Mouse (Mus musculus) cortical plate, adult 2 months (tissue): ENCODE results near the gene Tango6. TPM values are rescaled to one million over a fixed set of nuclear protein-coding genes. Genes with fewer than 3 reads are reported as not detected.

Experiments
- H3K27ac ChIP-seq: fragments of 200-500 bp; 2 replicates; pipeline ENCODE4 v1.5.1; 2012; ENCODE audit warnings: low read length, control low read depth, inconsistent platforms; ENCODE audit not compliant: insufficient read depth
- H3K4me1 ChIP-seq: fragments of 200-500 bp; 2 replicates; pipeline ENCODE4 v1.6.1; 2011; ENCODE audit warnings: low read length; ENCODE audit not compliant: control insufficient read depth, insufficient read depth
- H3K4me3 ChIP-seq: fragments of 200-500 bp; 2 replicates; pipeline ENCODE4 v1.5.1; 2011; ENCODE audit warnings: mild to moderate bottlenecking, low read length, control low read depth; ENCODE audit not compliant: insufficient read depth
- CTCF ChIP-seq: fragments of 200-500 bp; IDR thresholded peaks from 2 replicates; pipeline ENCODE4 v1.5.1; 2011; ENCODE audit warnings: mild to moderate bottlenecking, control low read depth, low read length; ENCODE audit not compliant: insufficient read depth; ENCODE audit errors: extremely low read depth
- POLR2A ChIP-seq: fragments of 200-500 bp; IDR thresholded peaks from 2 replicates; pipeline ENCODE4 v1.6.1; 2011; ENCODE audit warnings: mild to moderate bottlenecking, low read length, control low read depth; ENCODE audit not compliant: insufficient read depth; ENCODE audit errors: extremely low read depth
- polyA plus RNA-seq: library from polyadenylated mRNA; depleted of rRNA; stranded (reverse); fragments of >200 nt; gene quantifications from 2 replicates; pipeline ENCODE4 v1.2.3, GENCODE M21; 2012

Gene Tango6
- polyA plus RNA-seq, 1 experiment: 2.9 TPM

GRCm38 (mm10) chr8:106697748-106698248 lies 14.9 kb downstream of the Tango6 start:
- no peak overlapping the region for H3K4me3 ChIP-seq
- H3K27ac ChIP-seq: no peak overlapping the region
- TF ChIP-seq CTCF (no peak), POLR2A (no peak)
- no peaks in the 10 kb centered on the region for H3K4me1 ChIP-seq

- Histone ChIP-seq H3K4me3 (no peak overlapping the region), H3K4me1 (no peaks in the 10 kb centered on the region), H3K27ac (no peak overlapping the region)
- TF ChIP-seq POLR2A: no peak
- TF ChIP-seq CTCF: peak; percentile 63
Observed at GRCm38 (mm10) chr8:106699588-106699987, 16.7 kb downstream of the Tango6 start.

GRCm38 (mm10) chr8:106700131-106700530 lies 17.3 kb downstream of the Tango6 start:
- no peak for TF ChIP-seq CTCF
- TF ChIP-seq POLR2A: no peak
- Histone ChIP-seq H3K4me1 (no peaks in the 10 kb centered on the region), H3K4me3 (no peak overlapping the region), H3K27ac (no peak overlapping the region)

DNA sequence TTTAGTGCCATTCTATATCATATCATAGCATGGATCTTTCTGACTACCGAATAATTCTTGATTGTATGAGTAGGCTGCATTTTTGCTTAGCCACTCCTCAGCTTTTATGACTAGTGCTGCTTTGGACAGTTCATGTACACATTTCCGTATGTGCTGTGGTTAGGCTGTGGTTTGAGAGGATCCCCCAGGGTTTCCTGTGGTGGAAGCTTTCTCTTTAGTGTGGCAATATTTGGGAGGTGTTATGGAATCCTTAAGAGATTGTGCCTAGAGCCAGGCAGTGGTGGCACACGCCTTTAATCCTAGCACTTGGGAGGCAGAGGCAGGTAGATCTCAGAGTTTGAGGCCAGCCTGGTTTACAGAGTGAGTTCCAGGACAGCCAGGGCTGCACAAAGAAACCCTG lies 18.5 kb downstream of the Tango6 start:
- TF ChIP-seq CTCF (no peak), POLR2A (no peak)
- no peak overlapping the region for H3K4me3 ChIP-seq
- H3K4me1 ChIP-seq: no peaks in the 10 kb centered on the region
- H3K27ac ChIP-seq: no peak overlapping the region

GRCm38 (mm10) chr8:106704199-106704900 lies 21.5 kb downstream of the Tango6 start:
- Histone ChIP-seq H3K27ac (no peak overlapping the region), H3K4me1 (no peaks in the 10 kb centered on the region), H3K4me3 (no peak overlapping the region)
- TF ChIP-seq POLR2A: no peak
- TF ChIP-seq CTCF: no peak

DNA sequence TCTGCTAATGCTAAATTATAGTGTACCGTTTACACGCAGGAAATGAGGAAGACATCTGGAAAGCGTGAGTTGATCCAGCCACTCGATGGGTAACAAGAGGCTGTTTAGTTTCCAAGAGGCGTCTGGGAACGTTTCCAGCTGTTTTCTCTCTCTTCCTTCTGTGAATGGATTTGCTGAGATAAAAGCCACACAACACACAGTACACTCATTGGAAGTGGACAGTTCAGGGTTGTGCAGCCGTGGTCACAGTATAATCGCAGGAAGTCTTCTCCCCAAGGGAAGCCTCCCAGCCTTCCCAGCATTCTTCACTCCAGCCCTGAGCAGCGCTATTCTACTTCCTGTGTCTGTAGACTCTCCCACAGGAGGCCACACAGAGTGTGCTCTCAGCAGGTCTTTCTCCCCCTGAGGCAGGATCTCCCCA lies 22.0 kb downstream of the Tango6 start:
- Histone ChIP-seq H3K27ac (no peak overlapping the region), H3K4me1 (no peaks in the 10 kb centered on the region), H3K4me3 (no peak overlapping the region)
- TF ChIP-seq CTCF (no peak), POLR2A (no peak)

- no peak for TF ChIP-seq POLR2A
- TF ChIP-seq CTCF: no peak
- Histone ChIP-seq H3K4me3 (no peak overlapping the region), H3K27ac (no peak overlapping the region), H3K4me1 (no peaks in the 10 kb centered on the region; the same call in 1 of the 2 replicates)
Observed at GRCm38 (mm10) chr8:106706194-106706593, 23.3 kb downstream of the Tango6 start.

- TF ChIP-seq POLR2A (no peak), CTCF (no peak)
- no peak overlapping the region for H3K27ac ChIP-seq
- H3K4me1 ChIP-seq: no peaks in the 10 kb centered on the region; the same call in 1 of the 2 replicates
- no peak overlapping the region for H3K4me3 ChIP-seq
Observed at GRCm38 (mm10) chr8:106710002-106710401, 27.1 kb downstream of the Tango6 start.

DNA sequence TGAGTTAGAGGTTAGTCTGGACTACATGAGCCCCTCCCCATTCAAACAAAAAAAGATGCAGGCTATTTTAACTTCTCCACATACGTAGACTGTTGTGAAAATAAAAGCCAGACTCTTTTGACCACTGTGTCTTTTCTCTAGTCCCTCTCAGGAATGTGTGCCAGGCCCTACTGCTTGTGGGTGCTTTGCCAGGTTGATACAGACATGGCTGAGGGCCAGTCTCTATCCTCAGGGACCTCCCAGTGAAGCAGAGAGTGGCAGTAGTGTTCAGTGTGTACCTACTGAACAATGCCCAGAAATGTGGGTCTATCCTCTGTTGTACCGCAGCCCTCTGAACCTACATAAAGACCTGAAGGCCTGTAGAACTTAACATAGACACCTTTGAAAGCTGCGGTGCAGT lies 29.6 kb downstream of the Tango6 start:
- Histone ChIP-seq H3K4me1 (no peaks in the 10 kb centered on the region; the same call in 1 of the 2 replicates), H3K4me3 (no peak overlapping the region), H3K27ac (no peak overlapping the region)
- TF ChIP-seq CTCF: no peak
- TF ChIP-seq POLR2A: no peak

- no peak overlapping the region for H3K4me3 ChIP-seq
- no peak overlapping the region for H3K27ac ChIP-seq
- TF ChIP-seq POLR2A (no peak), CTCF (no peak)
- H3K4me1 ChIP-seq: no peaks in the 10 kb centered on the region; the same call in 1 of the 2 replicates
Observed at GRCm38 (mm10) chr8:106714297-106714696, 31.4 kb downstream of the Tango6 start.
